Mouse (Mus musculus): ENCODE measurements around the gene Catsper2.

GRCm38 (mm10) chr2:121440834-121441605 lies 27.4 kb upstream of the Catsper2 start:
- TF ChIP-seq CTCF (IDR thresholded peaks at IDR 0.05; ENCODE audit: low read depth) (no peak), EP300 (optimal IDR thresholded peaks at IDR 0.05) (no peak)
